Mouse (Mus musculus) embryonic fibroblast, embryonic 13.5 days (primary cell): Measurements from ENCODE around the gene Smoc1.

Experiments used
- CTCF ChIP-seq: IDR thresholded peaks from 2 replicates; pipeline ENCODE4 v1.5.1; 2011; ENCODE audit warnings: mild to moderate bottlenecking, control low read depth, low read length, moderate library complexity, borderline replicate concordance; ENCODE audit not compliant: insufficient read depth
- POLR2A ChIP-seq: IDR thresholded peaks from 2 replicates; pipeline ENCODE4 v1.6.1; 2011; ENCODE audit warnings: low read depth, mild to moderate bottlenecking, control low read depth, low read length, moderate library complexity

GRCm38 (mm10) chr12:81057619-81058018, 31.0 kb downstream of the Smoc1 start:
- TF ChIP-seq CTCF (no peak), POLR2A (no peak)
